ENCODE assay signal across 8 mouse cellular contexts in the genomic region with DNA sequence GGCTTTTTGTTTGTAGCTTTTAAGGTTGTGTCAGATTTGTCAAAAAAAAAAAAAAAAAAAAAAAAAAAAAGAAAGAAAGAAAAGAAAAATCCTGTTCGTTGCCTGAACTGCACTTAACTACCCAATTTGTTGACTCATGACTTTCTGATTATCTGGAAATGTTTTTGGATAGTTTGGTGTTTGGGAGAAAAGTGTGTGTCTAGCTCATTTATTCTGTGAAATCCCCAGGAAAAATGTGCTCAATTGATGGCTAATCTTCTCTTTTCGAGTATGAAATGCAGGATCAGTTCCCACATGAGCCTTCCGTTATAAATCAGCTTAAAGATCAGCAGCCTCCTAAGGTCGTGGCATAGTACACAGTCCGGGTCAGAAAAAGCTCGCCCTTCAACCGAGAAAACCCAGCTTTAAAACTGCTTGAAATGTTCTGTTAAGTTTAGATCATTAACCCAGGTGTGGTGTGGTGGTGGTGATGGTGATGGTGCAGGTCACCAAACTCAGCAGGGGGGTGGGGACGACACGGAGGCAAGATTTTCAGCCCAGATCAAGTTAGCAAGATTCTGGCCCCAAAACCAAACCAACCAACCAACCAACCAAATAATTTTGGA. TPM values are rescaled to one million over a fixed set of nuclear protein-coding genes. Genes with fewer than 3 reads are reported as not detected.
DNase-seq lines count a peak whose midpoint lies in the region; ATAC-seq and TF ChIP-seq lines count a peak whose summit lies in the region.

No protein-coding gene starts in this region.

- H3K36me3 ChIP-seq in heart, adult 2 months (ENCODE audit: control insufficient read depth, insufficient read depth, low read length) = no peaks in the 10 kb centered on the region
- no peaks in the 10 kb centered on the region for H3K36me3 ChIP-seq in ES-E14 (ENCODE audit: control insufficient read depth, insufficient read depth, low read length, poor library complexity, severe bottlenecking)
- H3K36me3 ChIP-seq in hindbrain, embryonic 13.5 days = no peaks in the 10 kb centered on the region
- H3K36me3 ChIP-seq in liver, embryonic 15.5 days (replicated peaks) = no peaks in the 10 kb centered on the region

- H3K9me3 ChIP-seq in ES-E14 (ENCODE audit: control insufficient read depth, insufficient read depth, low read depth, low read length) = no peaks in the 10 kb centered on the region
- H3K9me3 ChIP-seq in hindbrain, embryonic 13.5 days = no peaks in the 10 kb centered on the region
- no peaks in the 10 kb centered on the region for H3K9me3 ChIP-seq in liver, embryonic 15.5 days (replicated peaks)

- in situ Hi-C loops in ES-E14 (cut with MboI; ENCODE audit: low sequenced_read_pairs in 2 of 2, unreplicated experiment in 2 of 2) = no loop called here

- no peaks in the 10 kb centered on the region for H3K4me1 ChIP-seq in heart, adult 2 months (ENCODE audit: control insufficient read depth, insufficient read depth, low read length)
- H3K4me1 ChIP-seq in ES-E14 (ENCODE audit: control insufficient read depth in 2 of 2, insufficient read depth in 2 of 2, low read length in 2 of 2, poor library complexity in 1 of 2) = peaks cover 3 to 5% of the 10 kb centered on the region in 2 experiments; a peak in 3 of 4 replicates
- peaks cover 15% of the 10 kb centered on the region for H3K4me1 ChIP-seq in hindbrain, embryonic 13.5 days (replicated peaks)
- H3K4me1 ChIP-seq in liver, embryonic 15.5 days (replicated peaks) = no peaks in the 10 kb centered on the region

- DNase-seq in heart, adult 2 months = no peak
- no peak for DNase-seq in heart, postnatal 10 days
- no peak for DNase-seq in ES-E14 (ENCODE audit: low read depth, low spot score)
- DNase-seq in thymus, postnatal 10 days (ENCODE audit: low spot score in 2 of 2) = no peak
- DNase-seq in left cerebral cortex, adult 2 months (ENCODE audit: extremely low spot score in 1 of 2, low spot score in 2 of 2) = no peak
- DNase-seq in urinary bladder, postnatal 36 days (ENCODE audit: low spot score in 2 of 2) = no peak

- H3K27me3 ChIP-seq in heart, adult 2 months (ENCODE audit: control insufficient read depth, insufficient read depth, low read length) = no peaks in the 10 kb centered on the region
- H3K27me3 ChIP-seq in hindbrain, embryonic 13.5 days = no peaks in the 10 kb centered on the region
- peaks cover 49% of the 10 kb centered on the region for H3K27me3 ChIP-seq in liver, embryonic 15.5 days

- WGBS in heart, adult 2 months = 72% methylated on average over 9 of the region's 9 CpGs
- 10% methylated on average over 9 of the region's 9 CpGs for WGBS in hindbrain, embryonic 13.5 days
- WGBS in liver, embryonic 15.5 days (ENCODE audit: insufficient replicate concordance) = 22% methylated on average over 9 of the region's 9 CpGs

- TF ChIP-seq POLR2A in heart, adult 2 months (IDR thresholded peaks at IDR 0.05; ENCODE audit: insufficient read depth, low read depth, low read length) = no peak

- H3K9ac ChIP-seq in heart, adult 2 months (ENCODE audit: low read depth, low read length) = no peak overlapping the region
- H3K9ac ChIP-seq in ES-E14 (ENCODE audit: insufficient read depth, low read depth, low read length, poor library complexity, severe bottlenecking) = no peak overlapping the region
- H3K9ac ChIP-seq in hindbrain, embryonic 13.5 days = no peak overlapping the region
- no peak overlapping the region for H3K9ac ChIP-seq in liver, embryonic 15.5 days

- H3K4me3 ChIP-seq in heart, adult 2 months = peak overlapping the region; percentile 44; the same call in 1 of the 2 replicates
- peak overlapping the region; percentile 47 to 73; a peak in 3 of 4 replicates for H3K4me3 ChIP-seq in ES-E14 (ENCODE audit: insufficient read depth in 1 of 2, low read depth in 1 of 2, low read length in 2 of 2, poor library complexity in 1 of 2, severe bottlenecking in 1 of 2)
- peak overlapping the region; percentile 56 for H3K4me3 ChIP-seq in hindbrain, embryonic 13.5 days
- H3K4me3 ChIP-seq in liver, embryonic 15.5 days (replicated peaks) = no peak overlapping the region
- H3K4me3 ChIP-seq in left cerebral cortex, adult 2 months = no peak overlapping the region; the same call in 1 of the 2 replicates

- TF ChIP-seq EP300 in heart, adult 2 months (IDR thresholded peaks at IDR 0.05; ENCODE audit: insufficient read depth, low read depth, low read length) = no peak

- no peak overlapping the region for H3K27ac ChIP-seq in heart, adult 2 months
- H3K27ac ChIP-seq in ES-E14 (ENCODE audit: insufficient read depth, low read depth, low read length, poor library complexity, severe bottlenecking) = no peak overlapping the region; the same call in 1 of the 2 replicates
- H3K27ac ChIP-seq in hindbrain, embryonic 13.5 days = no peak overlapping the region
- H3K27ac ChIP-seq in liver, embryonic 15.5 days (replicated peaks) = no peak overlapping the region
- no peak overlapping the region for H3K27ac ChIP-seq in left cerebral cortex, adult 2 months

- no peak for ATAC-seq in hindbrain, embryonic 13.5 days (ENCODE audit: low FRiP score)
- no peak for ATAC-seq in liver, embryonic 15.5 days (ENCODE audit: insufficient read depth)

- no peak for TF ChIP-seq CTCF in heart, adult 2 months (IDR thresholded peaks at IDR 0.05)
- TF ChIP-seq CTCF in left cerebral cortex, adult 2 months (IDR thresholded peaks at IDR 0.05) = no peak

- H3K79me2 ChIP-seq in heart, adult 2 months (replicated peaks; ENCODE audit: control insufficient read depth, insufficient read depth, low read length) = no peaks in the 10 kb centered on the region

- intact Hi-C loops in heart, adult 2 months (cut with DNase I) = loop anchor here (1.0 to 5.0 kb wide), 2 partner anchors 41 to 268 kb away; no protein-coding TSS in a partner anchor
- intact Hi-C loops in heart, postnatal 10 days (cut with DNase I) = loop anchor here (5.0 to 10.0 kb wide), 3 partner anchors 268 to 641 kb away; no protein-coding TSS in a partner anchor
- intact Hi-C loops in left cerebral cortex, adult 2 months (cut with DNase I) = no loop called here

- H3K4me2 ChIP-seq in hindbrain, embryonic 13.5 days = peak overlapping the region; percentile 98
- H3K4me2 ChIP-seq in liver, embryonic 15.5 days = peak overlapping the region; percentile 63; the same call in 1 of the 2 replicates

TF ChIP-seq in ES-E14, 5 proteins besides CTCF, POLR2A, EP300 and RAD21:
- TF ChIP-seq ZNF384 (IDR thresholded peaks at IDR 0.05; ENCODE audit: low read depth, low read length) (peak; percentile 80; the same call in 1 of the 2 replicates), CHD2 (IDR thresholded peaks at IDR 0.05; ENCODE audit: low read depth, low read length) (no peak)

RNA-seq across cellular contexts. Expression of gene Shroom3, which starts 0.7 kb away (rescaled TPM):
- 10 to 100 TPM; 32.8 to 38.5 TPM for total RNA-seq in heart, adult 2 months (2021)
- 31.4 and 32.8 TPM in 2 replicates for polyA plus RNA-seq in heart, adult 2 months (2012; rRNA removed)
- 10 to 100 TPM; 32.5 to 45.5 TPM for total RNA-seq in heart, postnatal 10 days (2021)
- 33.5 and 34.1 TPM in 2 replicates for total RNA-seq in ES-E14 (2012; rRNA removed)
- polyA plus RNA-seq in hindbrain, embryonic 13.5 days (2015; fragmentation: Nextera tagmentation; extraction: Ambion mirVana) = 2.0 and 2.1 TPM in 2 replicates
- 0.22 and 0.62 TPM in 2 replicates for polyA plus RNA-seq in liver, embryonic 15.5 days (2015; fragmentation: Nextera tagmentation; extraction: Ambion mirVana)
- total RNA-seq in left cerebral cortex, adult 2 months (2021) = 1 to 10 TPM; 4.3 to 6.3 TPM

RNA-seq across cellular contexts. Expression of gene Ccdc158, which starts 8.9 kb away (rescaled TPM):
- total RNA-seq in heart, adult 2 months (2021) = under 1 TPM in 1 of 2 experiments, not detected in 1; 0.09 TPM
- polyA plus RNA-seq in heart, adult 2 months (2012; rRNA removed) = 0.18 TPM in 1 of 2 replicates, not detected in the other
- total RNA-seq in heart, postnatal 10 days (2021) = under 1 TPM in 1 of 2 experiments, not detected in 1; 0.10 TPM
- 0.94 and 0.95 TPM in 2 replicates for total RNA-seq in ES-E14 (2012; rRNA removed)
- polyA plus RNA-seq in hindbrain, embryonic 13.5 days (2015; fragmentation: Nextera tagmentation; extraction: Ambion mirVana) = 0.43 and 0.44 TPM in 2 replicates
- 0.10 and 0.14 TPM in 2 replicates for polyA plus RNA-seq in liver, embryonic 15.5 days (2015; fragmentation: Nextera tagmentation; extraction: Ambion mirVana)
- total RNA-seq in left cerebral cortex, adult 2 months (2021) = under 1 TPM; 0.36 to 0.54 TPM

Comparison
In these comparisons a context has a peak if more than half of its experiments do, and no peak if none do; other contexts are left out.
1. H3K4me3 ChIP-seq: peak in heart, adult 2 months (single experiment), ES-E14 (2 of 2) and hindbrain, embryonic 13.5 days (single experiment); none in liver, embryonic 15.5 days (single experiment) and left cerebral cortex, adult 2 months (single experiment).